Comparison of ENCODE assay signal across 20 mouse cellular contexts in genomic region chr16:76971211-76971610, GRCm38 (mm10). TPM values are rescaled to one million over a fixed set of nuclear protein-coding genes. Genes with fewer than 3 reads are reported as not detected.
DNase-seq lines count a peak whose midpoint lies in the region; ATAC-seq and TF ChIP-seq lines count a peak whose summit lies in the region.
"Had no signal": no experiment of that assay in that cellular context is flagged by ENCODE, and none has a peak within 500 bp of the region (broad histone marks: within the 10 kb centered on the region; RNA-seq: fewer than 3 reads in every experiment).

No protein-coding gene starts in this region.

- H3K4me2 ChIP-seq in midbrain, embryonic 11.5 days: no peak overlapping the region
- H3K4me2 ChIP-seq in kidney, embryonic 14.5 days (replicated peaks; ENCODE audit: low read depth, low read length): no peak overlapping the region
- H3K4me2 ChIP-seq: embryonic facial prominence, embryonic 12.5 days; forebrain, embryonic 12.5 days had no signal

- no peak overlapping the region for H3K4me3 ChIP-seq in midbrain, embryonic 10.5 days
- no peak overlapping the region for H3K4me3 ChIP-seq in midbrain, embryonic 11.5 days (ENCODE audit: low read depth, low read length)
- no peak overlapping the region for H3K4me3 ChIP-seq in kidney, embryonic 14.5 days (ENCODE audit: low read length)
- H3K4me3 ChIP-seq in thymus, adult 2 months (ENCODE audit: control insufficient read depth, insufficient read depth, low read length): no peak overlapping the region
- H3K4me3 ChIP-seq: embryonic facial prominence, embryonic 12.5 days; forebrain, embryonic 12.5 days had no signal

- DNase-seq in midbrain, embryonic 10.5 days (ENCODE audit: low spot score): peak; percentile 14
- no peak for DNase-seq in midbrain, embryonic 11.5 days (ENCODE audit: low spot score, missing footprints)
- peak; percentile 51 for DNase-seq in embryo, embryonic 10.5 days (ENCODE audit: low spot score)
- DNase-seq in embryo, embryonic 9.5 days (ENCODE audit: extremely low spot score): peak; percentile 63
- no peak for DNase-seq in thymus, adult 2 months
- DNase-seq in testis, postnatal 14 days (ENCODE audit: low spot score): no peak
- DNase-seq: adrenal gland, adult 2 months; adrenal gland, postnatal 10 days; adrenal gland, postnatal 25 days; cerebellum, adult 11 months; cerebellum, adult 18-20 months; cerebellum, adult 8-10 months; cerebellum, adult 9-11 months; cerebellum, postnatal 14 days; cerebellum, postnatal 36 days had no signal

- TF ChIP-seq POLR2A in thymus, adult 2 months (IDR thresholded peaks at IDR 0.05; ENCODE audit: control insufficient read depth, extremely low read depth, insufficient read depth, low read length, poor library complexity): no peak

- no peaks in the 10 kb centered on the region for H3K27me3 ChIP-seq in midbrain, embryonic 10.5 days (ENCODE audit: low read depth, poor library complexity, severe bottlenecking)
- H3K27me3 ChIP-seq in midbrain, embryonic 11.5 days (ENCODE audit: control insufficient read depth, insufficient read depth, low read length): no peaks in the 10 kb centered on the region
- H3K27me3 ChIP-seq in kidney, embryonic 14.5 days (ENCODE audit: control insufficient read depth, insufficient read depth, low read length): no peaks in the 10 kb centered on the region
- no peaks in the 10 kb centered on the region for H3K27me3 ChIP-seq in thymus, adult 2 months (ENCODE audit: control insufficient read depth, insufficient read depth, low read length)
- H3K27me3 ChIP-seq: embryonic facial prominence, embryonic 12.5 days; forebrain, embryonic 12.5 days had no signal

- no peak for ATAC-seq in midbrain, embryonic 11.5 days (ENCODE audit: low FRiP score)
- no peak for ATAC-seq in kidney, embryonic 14.5 days (ENCODE audit: low FRiP score, low TSS enrichment)
- ATAC-seq: forebrain, embryonic 14.5 days; forebrain, embryonic 16.5 days had no signal

- H3K27ac ChIP-seq in midbrain, embryonic 10.5 days (replicated peaks): no peak overlapping the region
- no peak overlapping the region for H3K27ac ChIP-seq in midbrain, embryonic 11.5 days (ENCODE audit: low read depth, low read length)
- no peak overlapping the region for H3K27ac ChIP-seq in kidney, embryonic 14.5 days (ENCODE audit: low read depth, low read length)
- no peak overlapping the region for H3K27ac ChIP-seq in thymus, adult 2 months (ENCODE audit: control insufficient read depth, insufficient read depth, low read length)
- H3K27ac ChIP-seq: embryonic facial prominence, embryonic 12.5 days; forebrain, embryonic 12.5 days had no signal

- no peak overlapping the region for H3K9ac ChIP-seq in midbrain, embryonic 11.5 days (ENCODE audit: low read length)
- no peak overlapping the region for H3K9ac ChIP-seq in kidney, embryonic 14.5 days (ENCODE audit: low read depth, low read length)
- H3K9ac ChIP-seq: embryonic facial prominence, embryonic 12.5 days; forebrain, embryonic 12.5 days had no signal

- TF ChIP-seq CTCF in thymus, adult 2 months (IDR thresholded peaks at IDR 0.05; ENCODE audit: borderline replicate concordance, control insufficient read depth, extremely low read depth, insufficient read depth, low read length, poor library complexity): no peak

- no peaks in the 10 kb centered on the region for H3K9me3 ChIP-seq in midbrain, embryonic 10.5 days (replicated peaks)
- no peaks in the 10 kb centered on the region for H3K9me3 ChIP-seq in midbrain, embryonic 11.5 days (ENCODE audit: control insufficient read depth, low read length)
- H3K9me3 ChIP-seq in kidney, embryonic 14.5 days (ENCODE audit: control insufficient read depth, low read length): no peaks in the 10 kb centered on the region
- H3K9me3 ChIP-seq: embryonic facial prominence, embryonic 12.5 days; forebrain, embryonic 12.5 days had no signal

- H3K4me1 ChIP-seq in midbrain, embryonic 10.5 days: peaks cover 8% of the 10 kb centered on the region; the same call in 1 of the 2 replicates
- H3K4me1 ChIP-seq in midbrain, embryonic 11.5 days (ENCODE audit: control insufficient read depth, insufficient read depth, low read length): no peaks in the 10 kb centered on the region
- H3K4me1 ChIP-seq in kidney, embryonic 14.5 days (ENCODE audit: control insufficient read depth, insufficient read depth, low read length): no peaks in the 10 kb centered on the region
- H3K4me1 ChIP-seq in thymus, adult 2 months (replicated peaks; ENCODE audit: control insufficient read depth, insufficient read depth, low read length): no peaks in the 10 kb centered on the region
- H3K4me1 ChIP-seq: embryonic facial prominence, embryonic 12.5 days; forebrain, embryonic 12.5 days had no signal

- no peaks in the 10 kb centered on the region for H3K36me3 ChIP-seq in midbrain, embryonic 10.5 days
- H3K36me3 ChIP-seq in midbrain, embryonic 11.5 days (ENCODE audit: control insufficient read depth, insufficient read depth, low read length): no peaks in the 10 kb centered on the region
- no peaks in the 10 kb centered on the region for H3K36me3 ChIP-seq in kidney, embryonic 14.5 days (ENCODE audit: control insufficient read depth, insufficient read depth, low read length)
- no peaks in the 10 kb centered on the region for H3K36me3 ChIP-seq in thymus, adult 2 months (ENCODE audit: control insufficient read depth, insufficient read depth, low read length)
- H3K36me3 ChIP-seq: embryonic facial prominence, embryonic 12.5 days; forebrain, embryonic 12.5 days had no signal

- 23% methylated on average over 5 of the region's 5 CpGs for WGBS in midbrain, embryonic 10.5 days
- 21% methylated on average over 5 of the region's 5 CpGs for WGBS in midbrain, embryonic 11.5 days
- 61% methylated on average over 5 of the region's 5 CpGs for WGBS in kidney, embryonic 14.5 days
- 95% methylated on average over 5 of the region's 5 CpGs for WGBS in thymus, adult 2 months

RNA-seq across cellular contexts. Expression of gene Usp25, which starts 42.3 kb away (rescaled TPM):
- 17.2 and 17.7 TPM in 2 replicates for polyA plus RNA-seq in midbrain, embryonic 10.5 days (2016; fragmentation: Nextera tagmentation; extraction: Ambion mirVana)
- 23.9 and 25.5 TPM in 2 replicates for polyA plus RNA-seq in midbrain, embryonic 11.5 days (2014; fragmentation: Nextera tagmentation; extraction: Ambion mirVana)
- 17.2 and 31.5 TPM in 2 replicates for polyA plus RNA-seq in kidney, embryonic 14.5 days (2014; fragmentation: Nextera tagmentation; extraction: Ambion mirVana)
- polyA plus RNA-seq in thymus, adult 2 months (2012; rRNA removed): 29.7 and 35.5 TPM in 2 replicates

Comparison
In these comparisons a context has a peak if more than half of its experiments do, and no peak if none do; other contexts are left out.
1. DNase-seq: peak in midbrain, embryonic 10.5 days (single experiment), embryo, embryonic 10.5 days (single experiment) and embryo, embryonic 9.5 days (single experiment); none in midbrain, embryonic 11.5 days (single experiment), thymus, adult 2 months (single experiment) and testis, postnatal 14 days (single experiment).